Mouse (Mus musculus): Measurements from ENCODE around the gene Wwox. TPM values are rescaled to one million over a fixed set of nuclear protein-coding genes. Genes with fewer than 3 reads are reported as not detected.

Gene Wwox
- polyA plus RNA-seq, 1 experiment from 2014 or later, result 13.8 TPM

- no peak overlapping the region for H3K4me3 ChIP-seq (ENCODE audit: low read depth, low read length)
- no peaks in the 10 kb centered on the region for H3K36me3 ChIP-seq (ENCODE audit: control insufficient read depth, insufficient read depth, low read length)
- no peak overlapping the region; the same call in 1 of the 2 replicates for H3K27ac ChIP-seq (ENCODE audit: low read depth, low read length)
- ATAC-seq (replicated peaks; ENCODE audit: low FRiP score), result no peak
- no peaks in the 10 kb centered on the region for H3K27me3 ChIP-seq (ENCODE audit: control insufficient read depth, insufficient read depth, low read length)
- WGBS, result 69% methylated on average over 1 of the region's 1 CpGs
- DNase-seq (ENCODE audit: low spot score), result no peak
- H3K4me2 ChIP-seq (ENCODE audit: low read depth, low read length, severe bottlenecking), result no peak overlapping the region
- no peak overlapping the region for H3K9ac ChIP-seq (ENCODE audit: low read length)
- no peaks in the 10 kb centered on the region; the same call in 1 of the 2 replicates for H3K9me3 ChIP-seq (ENCODE audit: control insufficient read depth, low read length)
- no peaks in the 10 kb centered on the region for H3K4me1 ChIP-seq (replicated peaks; ENCODE audit: control insufficient read depth, insufficient read depth, low read length)
Measured at GRCm38 (mm10) chr8:114580684-114581083, 141.2 kb downstream of the Wwox start.

GRCm38 (mm10) chr8:114590336-114590867 is 150.9 kb downstream of the Wwox start:
- WGBS, result 77% methylated on average over 12 of the region's 12 CpGs
- peaks cover 4% of the 10 kb centered on the region; the same call in 1 of the 2 replicates for H3K4me1 ChIP-seq (replicated peaks; ENCODE audit: control insufficient read depth, insufficient read depth, low read length)
- DNase-seq (ENCODE audit: low spot score) (no peak), ATAC-seq (replicated peaks; ENCODE audit: low FRiP score) (no peak)
- no peak overlapping the region for H3K4me3 ChIP-seq (ENCODE audit: low read depth, low read length)
- H3K27ac ChIP-seq (ENCODE audit: low read depth, low read length), result no peak overlapping the region
- H3K27me3 ChIP-seq (ENCODE audit: control insufficient read depth, insufficient read depth, low read length), result no peaks in the 10 kb centered on the region
- H3K4me2 ChIP-seq (ENCODE audit: low read depth, low read length, severe bottlenecking), result no peak overlapping the region
- H3K9me3 ChIP-seq (ENCODE audit: control insufficient read depth, low read length), result no peaks in the 10 kb centered on the region
- no peak overlapping the region for H3K9ac ChIP-seq (ENCODE audit: low read length)
- H3K36me3 ChIP-seq (ENCODE audit: control insufficient read depth, insufficient read depth, low read length), result no peaks in the 10 kb centered on the region

- no peak overlapping the region; the same call in 1 of the 2 replicates for H3K27ac ChIP-seq (ENCODE audit: low read depth, low read length)
- no peak overlapping the region for H3K9ac ChIP-seq (ENCODE audit: low read length)
- H3K4me2 ChIP-seq (ENCODE audit: low read depth, low read length, severe bottlenecking), result peak overlapping the region; percentile 19; the same call in 1 of the 2 replicates
- peak; percentile 61 for DNase-seq (ENCODE audit: low spot score)
- peak; percentile 52; the same call in 1 of the 2 replicates for ATAC-seq (replicated peaks; ENCODE audit: low FRiP score)
- WGBS, result 47% methylated on average over 26 of the region's 26 CpGs
- H3K9me3 ChIP-seq (ENCODE audit: control insufficient read depth, low read length), result no peaks in the 10 kb centered on the region; the same call in 1 of the 2 replicates
- no peaks in the 10 kb centered on the region for H3K36me3 ChIP-seq (ENCODE audit: control insufficient read depth, insufficient read depth, low read length)
- no peak overlapping the region for H3K4me3 ChIP-seq (ENCODE audit: low read depth, low read length)
- H3K27me3 ChIP-seq (ENCODE audit: control insufficient read depth, insufficient read depth, low read length), result no peaks in the 10 kb centered on the region
- peaks cover 4% of the 10 kb centered on the region; the same call in 1 of the 2 replicates for H3K4me1 ChIP-seq (replicated peaks; ENCODE audit: control insufficient read depth, insufficient read depth, low read length)
Measured at GRCm38 (mm10) chr8:114591296-114592280, 152.1 kb downstream of the Wwox start.

- Histone ChIP-seq H3K36me3 (ENCODE audit: control insufficient read depth, insufficient read depth, low read length) (no peaks in the 10 kb centered on the region), H3K27ac (ENCODE audit: low read depth, low read length) (no peak overlapping the region), H3K4me3 (ENCODE audit: low read depth, low read length) (no peak overlapping the region), H3K4me1 (replicated peaks; ENCODE audit: control insufficient read depth, insufficient read depth, low read length) (peaks cover 4% of the 10 kb centered on the region; the same call in 1 of the 2 replicates), H3K9ac (ENCODE audit: low read length) (no peak overlapping the region), H3K27me3 (ENCODE audit: control insufficient read depth, insufficient read depth, low read length) (no peaks in the 10 kb centered on the region), H3K4me2 (ENCODE audit: low read depth, low read length, severe bottlenecking) (0 out of 2 replicates have a peak overlapping the region, but pooled peaks have one; percentile 11), H3K9me3 (ENCODE audit: control insufficient read depth, low read length) (no peaks in the 10 kb centered on the region; the same call in 1 of the 2 replicates)
- 29% methylated on average over 19 of the region's 19 CpGs for WGBS
- ATAC-seq (replicated peaks; ENCODE audit: low FRiP score), result no peak
- no peak for DNase-seq (ENCODE audit: low spot score)
Measured at GRCm38 (mm10) chr8:114593424-114594157, 154.1 kb downstream of the Wwox start.

GRCm38 (mm10) chr8:114594811-114595210 is 155.4 kb downstream of the Wwox start:
- Histone ChIP-seq H3K27ac (ENCODE audit: low read depth, low read length) (no peak overlapping the region), H3K27me3 (ENCODE audit: control insufficient read depth, insufficient read depth, low read length) (no peaks in the 10 kb centered on the region), H3K4me3 (ENCODE audit: low read depth, low read length) (no peak overlapping the region), H3K9ac (ENCODE audit: low read length) (no peak overlapping the region), H3K4me1 (replicated peaks; ENCODE audit: control insufficient read depth, insufficient read depth, low read length) (peaks cover 4% of the 10 kb centered on the region; the same call in 1 of the 2 replicates), H3K9me3 (ENCODE audit: control insufficient read depth, low read length) (no peaks in the 10 kb centered on the region; the same call in 1 of the 2 replicates), H3K36me3 (ENCODE audit: control insufficient read depth, insufficient read depth, low read length) (no peaks in the 10 kb centered on the region), H3K4me2 (ENCODE audit: low read depth, low read length, severe bottlenecking) (no peak overlapping the region)
- whole genome bisulfite sequencing, result 87% methylated on average over 5 of the region's 5 CpGs
- ATAC-seq (replicated peaks; ENCODE audit: low FRiP score) (no peak), DNase-seq (ENCODE audit: low spot score) (no peak)

DNA sequence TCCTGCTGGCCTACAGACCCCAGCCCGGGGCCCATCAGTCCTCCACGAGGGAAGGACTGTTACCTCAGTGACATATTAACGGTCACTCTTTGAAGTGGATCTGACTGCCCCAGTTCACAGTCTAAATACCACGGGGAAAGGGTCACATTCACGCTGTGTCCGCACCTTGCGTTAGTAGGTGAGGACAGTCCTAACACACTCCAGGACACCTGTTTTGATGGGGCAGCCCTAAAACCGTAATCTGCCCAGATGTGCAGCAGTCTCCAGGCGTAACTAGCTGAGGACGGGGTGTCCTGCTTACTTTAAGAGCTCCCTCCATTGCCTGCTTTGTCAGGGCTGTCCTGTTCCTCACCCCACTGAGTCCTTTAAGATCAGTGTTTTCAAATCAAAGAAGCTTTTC is 160.1 kb downstream of the Wwox start:
- 37% methylated on average over 10 of the region's 10 CpGs for WGBS
- no peak overlapping the region for H3K27ac ChIP-seq (ENCODE audit: low read depth, low read length)
- no peaks in the 10 kb centered on the region for H3K27me3 ChIP-seq (ENCODE audit: control insufficient read depth, insufficient read depth, low read length)
- H3K9ac ChIP-seq (ENCODE audit: low read length), result no peak overlapping the region
- no peaks in the 10 kb centered on the region for H3K36me3 ChIP-seq (ENCODE audit: control insufficient read depth, insufficient read depth, low read length)
- ATAC-seq (replicated peaks; ENCODE audit: low FRiP score) (no peak), DNase-seq (ENCODE audit: low spot score) (no peak)
- H3K4me2 ChIP-seq (ENCODE audit: low read depth, low read length, severe bottlenecking), result no peak overlapping the region
- H3K4me1 ChIP-seq (replicated peaks; ENCODE audit: control insufficient read depth, insufficient read depth, low read length), result peaks cover 7% of the 10 kb centered on the region; the same call in 1 of the 2 replicates
- H3K9me3 ChIP-seq (ENCODE audit: control insufficient read depth, low read length), result no peaks in the 10 kb centered on the region; the same call in 1 of the 2 replicates
- H3K4me3 ChIP-seq (ENCODE audit: low read depth, low read length), result no peak overlapping the region

GRCm38 (mm10) chr8:114600196-114600595 is 160.7 kb downstream of the Wwox start:
- Histone ChIP-seq H3K27ac (ENCODE audit: low read depth, low read length) (no peak overlapping the region), H3K4me1 (replicated peaks; ENCODE audit: control insufficient read depth, insufficient read depth, low read length) (peaks cover 7% of the 10 kb centered on the region; the same call in 1 of the 2 replicates), H3K4me2 (ENCODE audit: low read depth, low read length, severe bottlenecking) (no peak overlapping the region), H3K9ac (ENCODE audit: low read length) (no peak overlapping the region), H3K27me3 (ENCODE audit: control insufficient read depth, insufficient read depth, low read length) (no peaks in the 10 kb centered on the region), H3K9me3 (ENCODE audit: control insufficient read depth, low read length) (no peaks in the 10 kb centered on the region; the same call in 1 of the 2 replicates), H3K36me3 (ENCODE audit: control insufficient read depth, insufficient read depth, low read length) (no peaks in the 10 kb centered on the region), H3K4me3 (ENCODE audit: low read depth, low read length) (no peak overlapping the region)
- DNase-seq (ENCODE audit: low spot score), result no peak
- 44% methylated on average over 11 of the region's 11 CpGs for WGBS
- no peak for ATAC-seq (replicated peaks; ENCODE audit: low FRiP score)

DNA sequence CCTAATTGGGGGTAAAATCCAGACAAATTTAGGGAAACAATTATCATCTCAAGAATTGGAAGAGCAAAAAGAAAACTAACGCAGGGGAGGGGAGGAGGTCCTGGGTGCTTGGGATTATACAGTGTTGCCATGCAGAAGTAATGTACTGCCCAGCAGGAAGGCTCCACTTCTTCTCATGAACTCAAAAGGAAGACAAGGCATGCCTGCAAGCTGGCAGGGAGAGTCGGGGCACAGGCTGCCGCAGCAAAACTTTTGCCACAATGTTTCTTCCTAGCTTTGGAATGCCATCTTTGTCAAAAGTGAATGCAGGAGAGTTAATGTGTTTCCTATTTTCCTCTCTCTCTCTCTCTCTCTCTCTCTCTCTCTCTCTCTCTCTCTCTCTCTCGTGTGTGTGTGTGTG is 163.6 kb downstream of the Wwox start:
- no peaks in the 10 kb centered on the region for H3K27me3 ChIP-seq (ENCODE audit: control insufficient read depth, insufficient read depth, low read length)
- no peaks in the 10 kb centered on the region for H3K9me3 ChIP-seq (ENCODE audit: control insufficient read depth, low read length)
- no peak overlapping the region for H3K9ac ChIP-seq (ENCODE audit: low read length)
- DNase-seq (ENCODE audit: low spot score) (no peak), ATAC-seq (replicated peaks; ENCODE audit: low FRiP score) (0 out of 2 replicates have a peak, but pooled peaks have one; percentile 46)
- peaks cover 9% of the 10 kb centered on the region; the same call in 1 of the 2 replicates for H3K4me1 ChIP-seq (replicated peaks; ENCODE audit: control insufficient read depth, insufficient read depth, low read length)
- no peak overlapping the region for H3K4me2 ChIP-seq (ENCODE audit: low read depth, low read length, severe bottlenecking)
- 16% methylated on average over 3 of the region's 4 CpGs for WGBS
- H3K4me3 ChIP-seq (ENCODE audit: low read depth, low read length), result no peak overlapping the region
- H3K27ac ChIP-seq (ENCODE audit: low read depth, low read length), result no peak overlapping the region
- H3K36me3 ChIP-seq (ENCODE audit: control insufficient read depth, insufficient read depth, low read length), result no peaks in the 10 kb centered on the region
